Mouse (Mus musculus): ENCODE results near the gene Gm17455. TPM values are rescaled to one million over a fixed set of nuclear protein-coding genes. Genes with fewer than 3 reads are reported as not detected.

The Gm17455 gene
- polyA plus RNA-seq, 1 experiment from 2014 or later, result 0.22 TPM

- Histone ChIP-seq H3K27ac (replicated peaks) (no peak overlapping the region), H3K36me3 (replicated peaks) (peaks cover 4% of the 10 kb centered on the region; the same call in 1 of the 2 replicates), H3K27me3 (no peaks in the 10 kb centered on the region), H3K4me1 (replicated peaks) (peaks cover 26% of the 10 kb centered on the region), H3K4me3 (replicated peaks) (no peak overlapping the region), H3K9ac (no peak overlapping the region), H3K9me3 (replicated peaks) (no peaks in the 10 kb centered on the region), H3K4me2 (no peak overlapping the region)
- 29% methylated on average over 8 of the region's 8 CpGs for WGBS (ENCODE audit: insufficient replicate concordance)
- no peak; the same call in 1 of the 2 replicates for ATAC-seq (ENCODE audit: insufficient read depth)
Measured at GRCm38 (mm10) chr10:60373937-60374578, 25.5 kb upstream of the Gm17455 start.

GRCm38 (mm10) chr10:60376704-60377103 lies 22.8 kb upstream of the Gm17455 start:
- Histone ChIP-seq H3K9ac (no peak overlapping the region), H3K27ac (replicated peaks) (no peak overlapping the region), H3K4me3 (replicated peaks) (no peak overlapping the region), H3K4me1 (replicated peaks) (peaks cover 11% of the 10 kb centered on the region; the same call in 1 of the 2 replicates), H3K36me3 (replicated peaks) (no peaks in the 10 kb centered on the region), H3K27me3 (no peaks in the 10 kb centered on the region), H3K9me3 (replicated peaks) (no peaks in the 10 kb centered on the region), H3K4me2 (no peak overlapping the region)
- no peak for ATAC-seq (ENCODE audit: insufficient read depth)
- WGBS (ENCODE audit: insufficient replicate concordance), result 59% methylated on average over 16 of the region's 16 CpGs

- no peak overlapping the region for H3K9ac ChIP-seq
- no peak for ATAC-seq (ENCODE audit: insufficient read depth)
- H3K27me3 ChIP-seq, result no peaks in the 10 kb centered on the region
- no peaks in the 10 kb centered on the region for H3K9me3 ChIP-seq (replicated peaks)
- H3K36me3 ChIP-seq (replicated peaks), result no peaks in the 10 kb centered on the region
- WGBS (ENCODE audit: insufficient replicate concordance), result 65% methylated on average over 9 of the region's 9 CpGs
- H3K4me1 ChIP-seq (replicated peaks), result no peaks in the 10 kb centered on the region
- no peak overlapping the region for H3K27ac ChIP-seq (replicated peaks)
- H3K4me2 ChIP-seq, result no peak overlapping the region
- H3K4me3 ChIP-seq (replicated peaks), result no peak overlapping the region
Measured at GRCm38 (mm10) chr10:60379419-60379957, 20.0 kb upstream of the Gm17455 start.

GRCm38 (mm10) chr10:60380229-60380628 lies 19.3 kb upstream of the Gm17455 start:
- no peaks in the 10 kb centered on the region for H3K27me3 ChIP-seq
- H3K4me3 ChIP-seq (replicated peaks), result no peak overlapping the region
- no peaks in the 10 kb centered on the region for H3K36me3 ChIP-seq (replicated peaks)
- no peak for ATAC-seq (ENCODE audit: insufficient read depth)
- H3K4me1 ChIP-seq (replicated peaks), result no peaks in the 10 kb centered on the region
- no peak overlapping the region for H3K27ac ChIP-seq (replicated peaks)
- H3K4me2 ChIP-seq, result no peak overlapping the region
- H3K9ac ChIP-seq, result no peak overlapping the region
- no peaks in the 10 kb centered on the region for H3K9me3 ChIP-seq (replicated peaks)
- 42% methylated on average over 3 of the region's 3 CpGs for WGBS (ENCODE audit: insufficient replicate concordance)

GRCm38 (mm10) chr10:60381142-60381925 lies 18.2 kb upstream of the Gm17455 start:
- Histone ChIP-seq H3K4me3 (replicated peaks) (no peak overlapping the region), H3K4me1 (replicated peaks) (no peaks in the 10 kb centered on the region), H3K27ac (replicated peaks) (no peak overlapping the region), H3K36me3 (replicated peaks) (no peaks in the 10 kb centered on the region), H3K9ac (no peak overlapping the region), H3K9me3 (replicated peaks) (no peaks in the 10 kb centered on the region), H3K27me3 (no peaks in the 10 kb centered on the region), H3K4me2 (no peak overlapping the region)
- ATAC-seq (ENCODE audit: insufficient read depth), result no peak
- 63% methylated on average over 10 of the region's 10 CpGs for WGBS (ENCODE audit: insufficient replicate concordance)

DNA sequence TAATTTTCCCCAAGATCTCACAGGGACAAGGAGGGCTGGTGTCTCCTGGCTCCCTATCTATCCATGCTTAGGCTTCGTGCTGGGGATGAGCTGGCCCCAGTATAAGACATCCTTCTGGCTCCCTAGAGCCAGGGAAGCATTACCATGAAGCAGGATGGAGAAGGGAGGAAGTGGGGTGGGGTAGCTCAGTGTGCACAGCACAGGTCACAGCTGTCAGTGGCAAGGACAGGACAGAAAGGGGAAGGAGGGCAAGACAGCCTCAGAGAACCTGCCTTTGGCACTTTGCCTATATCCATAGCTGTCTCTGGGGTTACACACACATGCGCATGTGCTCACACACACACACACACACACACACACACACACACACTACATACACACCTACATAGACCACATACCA lies 11.2 kb upstream of the Gm17455 start:
- Histone ChIP-seq H3K36me3 (replicated peaks) (no peaks in the 10 kb centered on the region), H3K9ac (no peak overlapping the region), H3K27ac (replicated peaks) (no peak overlapping the region), H3K4me2 (no peak overlapping the region), H3K4me3 (replicated peaks) (no peak overlapping the region), H3K9me3 (replicated peaks) (no peaks in the 10 kb centered on the region), H3K4me1 (replicated peaks) (peaks cover 3% of the 10 kb centered on the region; the same call in 1 of the 2 replicates), H3K27me3 (no peaks in the 10 kb centered on the region)
- 42% methylated on average over 2 of the region's 2 CpGs for WGBS (ENCODE audit: insufficient replicate concordance)
- no peak for ATAC-seq (ENCODE audit: insufficient read depth)

DNA sequence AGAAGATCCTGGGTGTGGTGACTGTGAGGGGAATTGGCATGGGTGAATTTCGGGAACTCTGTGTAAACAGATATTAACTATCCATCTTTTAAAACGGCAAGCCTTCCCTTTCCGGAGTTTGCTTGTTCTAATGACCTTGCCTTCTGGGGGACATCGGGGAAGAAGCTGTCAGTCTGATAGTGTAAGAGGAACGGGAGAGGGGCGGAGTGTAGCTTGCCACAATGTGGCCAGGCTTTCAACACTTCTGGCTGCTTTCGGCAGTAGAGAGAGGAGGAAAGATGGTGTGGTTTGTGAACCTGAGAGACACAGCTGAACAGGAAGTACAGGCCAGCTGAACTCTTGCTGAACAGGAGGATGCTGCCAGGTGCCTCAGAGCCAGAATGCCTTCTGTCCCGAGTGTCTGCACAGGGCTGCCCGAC lies 10.1 kb upstream of the Gm17455 start:
- no peaks in the 10 kb centered on the region for H3K36me3 ChIP-seq (replicated peaks)
- peak overlapping the region; percentile 16; the same call in 1 of the 2 replicates for H3K4me2 ChIP-seq
- no peaks in the 10 kb centered on the region for H3K9me3 ChIP-seq (replicated peaks)
- 0 out of 2 replicates have a peak overlapping the region, but pooled peaks have one; percentile 14 for H3K27ac ChIP-seq (replicated peaks)
- H3K9ac ChIP-seq, result no peak overlapping the region
- no peak for ATAC-seq (ENCODE audit: insufficient read depth)
- H3K27me3 ChIP-seq, result no peaks in the 10 kb centered on the region
- no peak overlapping the region for H3K4me3 ChIP-seq (replicated peaks)
- 4% methylated on average over 9 of the region's 9 CpGs for WGBS (ENCODE audit: insufficient replicate concordance)
- H3K4me1 ChIP-seq (replicated peaks), result peaks cover 3% of the 10 kb centered on the region; the same call in 1 of the 2 replicates

- Histone ChIP-seq H3K9me3 (replicated peaks) (no peaks in the 10 kb centered on the region), H3K27ac (replicated peaks) (peak overlapping the region; percentile 45; the same call in 1 of the 2 replicates), H3K36me3 (replicated peaks) (no peaks in the 10 kb centered on the region), H3K4me3 (replicated peaks) (no peak overlapping the region), H3K4me1 (replicated peaks) (peaks cover 3% of the 10 kb centered on the region; the same call in 1 of the 2 replicates), H3K9ac (no peak overlapping the region), H3K4me2 (no peak overlapping the region), H3K27me3 (no peaks in the 10 kb centered on the region)
- WGBS (ENCODE audit: insufficient replicate concordance), result 35% methylated on average over 6 of the region's 6 CpGs
- ATAC-seq (ENCODE audit: insufficient read depth), result no peak
Measured at GRCm38 (mm10) chr10:60390177-60390903, 9.2 kb upstream of the Gm17455 start.

DNA sequence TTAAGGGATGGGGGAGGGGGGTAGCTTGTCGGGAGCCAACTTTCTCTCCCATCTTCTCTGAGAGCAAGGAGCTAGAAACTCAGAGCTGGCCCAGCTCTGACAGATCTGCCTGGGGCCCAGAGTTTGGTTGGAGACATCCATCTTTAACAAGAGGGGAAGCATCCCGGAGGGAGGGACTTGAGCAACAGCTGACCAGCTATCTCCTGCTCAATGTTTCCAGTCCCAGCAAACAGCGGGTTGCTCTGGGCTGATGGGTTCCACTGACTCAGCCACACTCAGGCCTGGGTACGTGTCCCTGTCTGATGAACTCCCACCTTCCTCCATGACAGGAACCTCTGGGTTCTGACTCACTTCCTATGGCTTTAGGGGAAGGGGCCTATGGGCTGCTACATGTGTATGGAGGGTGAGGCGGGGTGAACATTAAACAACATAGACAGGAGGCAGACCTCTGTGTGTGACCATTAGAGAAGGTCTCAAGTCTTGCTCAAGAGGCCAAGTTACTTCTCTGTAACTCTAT lies 8.6 kb upstream of the Gm17455 start:
- 39% methylated on average over 5 of the region's 5 CpGs for WGBS (ENCODE audit: insufficient replicate concordance)
- no peak overlapping the region for H3K4me3 ChIP-seq (replicated peaks)
- H3K4me1 ChIP-seq (replicated peaks), result peaks cover 3% of the 10 kb centered on the region; the same call in 1 of the 2 replicates
- no peaks in the 10 kb centered on the region for H3K9me3 ChIP-seq (replicated peaks)
- H3K27me3 ChIP-seq, result no peaks in the 10 kb centered on the region
- H3K36me3 ChIP-seq (replicated peaks), result no peaks in the 10 kb centered on the region
- no peak overlapping the region for H3K9ac ChIP-seq
- H3K4me2 ChIP-seq, result no peak overlapping the region
- no peak for ATAC-seq (ENCODE audit: insufficient read depth)
- peak overlapping the region; percentile 3; the same call in 1 of the 2 replicates for H3K27ac ChIP-seq (replicated peaks)

DNA sequence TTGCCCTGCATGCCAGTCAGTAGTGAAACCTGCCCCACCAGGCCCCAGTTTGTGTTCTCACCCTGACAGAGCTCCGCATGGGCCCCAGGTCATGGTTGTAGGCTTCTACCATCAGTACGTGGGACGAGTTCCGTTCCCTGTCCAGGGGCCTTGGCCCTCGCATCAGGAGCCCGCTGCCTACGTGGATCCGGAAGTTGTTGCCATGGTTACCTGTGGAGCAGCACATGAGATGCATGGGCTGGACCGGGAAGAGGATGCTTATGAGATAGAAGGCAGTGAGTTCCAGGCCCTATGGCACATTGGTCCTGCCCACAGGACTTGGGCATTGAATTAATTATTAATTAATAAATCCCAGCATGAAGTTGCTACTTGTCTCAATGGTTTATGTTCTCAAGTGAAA lies 7.9 kb upstream of the Gm17455 start:
- peaks cover 3% of the 10 kb centered on the region; the same call in 1 of the 2 replicates for H3K4me1 ChIP-seq (replicated peaks)
- WGBS (ENCODE audit: insufficient replicate concordance), result 76% methylated on average over 9 of the region's 9 CpGs
- H3K4me3 ChIP-seq (replicated peaks), result no peak overlapping the region
- H3K9ac ChIP-seq, result no peak overlapping the region
- H3K9me3 ChIP-seq (replicated peaks), result no peaks in the 10 kb centered on the region
- H3K36me3 ChIP-seq (replicated peaks), result no peaks in the 10 kb centered on the region
- ATAC-seq (ENCODE audit: insufficient read depth), result no peak
- H3K27ac ChIP-seq (replicated peaks), result no peak overlapping the region
- H3K4me2 ChIP-seq, result no peak overlapping the region
- H3K27me3 ChIP-seq, result no peaks in the 10 kb centered on the region

All from liver, embryonic 15.5 days (tissue).